Mouse (Mus musculus) ovary, postnatal 36 days (tissue): ENCODE results near the gene Dpm3.

Experiments used
- DNase-seq: peaks from one replicate; pipeline ENCODE4 v3.0.0; 2022; ENCODE audit warnings: low spot score, mixed read lengths

Gene Dpm3

DNA sequence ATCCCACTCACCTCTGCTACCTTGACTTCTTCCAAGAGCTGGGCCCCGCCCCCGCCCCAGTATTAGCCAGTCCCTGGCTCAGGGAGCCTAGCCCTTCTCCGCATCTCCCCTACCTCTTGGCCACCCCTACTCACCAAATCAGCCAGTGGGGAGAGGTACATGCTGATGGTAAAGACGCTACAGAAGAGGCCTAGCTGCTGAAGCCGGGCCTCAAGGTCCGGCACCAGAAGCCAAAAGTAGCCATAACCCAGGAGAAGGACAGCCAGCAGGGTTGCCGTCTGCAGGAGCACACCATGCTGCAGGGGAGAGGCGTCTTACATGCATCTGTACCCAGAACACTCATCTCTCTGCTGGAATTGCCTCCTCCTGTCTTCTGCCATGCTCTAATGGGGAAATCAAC is 9.8 kb downstream of the Dpm3 start:
- DNase-seq: no peak

DNA sequence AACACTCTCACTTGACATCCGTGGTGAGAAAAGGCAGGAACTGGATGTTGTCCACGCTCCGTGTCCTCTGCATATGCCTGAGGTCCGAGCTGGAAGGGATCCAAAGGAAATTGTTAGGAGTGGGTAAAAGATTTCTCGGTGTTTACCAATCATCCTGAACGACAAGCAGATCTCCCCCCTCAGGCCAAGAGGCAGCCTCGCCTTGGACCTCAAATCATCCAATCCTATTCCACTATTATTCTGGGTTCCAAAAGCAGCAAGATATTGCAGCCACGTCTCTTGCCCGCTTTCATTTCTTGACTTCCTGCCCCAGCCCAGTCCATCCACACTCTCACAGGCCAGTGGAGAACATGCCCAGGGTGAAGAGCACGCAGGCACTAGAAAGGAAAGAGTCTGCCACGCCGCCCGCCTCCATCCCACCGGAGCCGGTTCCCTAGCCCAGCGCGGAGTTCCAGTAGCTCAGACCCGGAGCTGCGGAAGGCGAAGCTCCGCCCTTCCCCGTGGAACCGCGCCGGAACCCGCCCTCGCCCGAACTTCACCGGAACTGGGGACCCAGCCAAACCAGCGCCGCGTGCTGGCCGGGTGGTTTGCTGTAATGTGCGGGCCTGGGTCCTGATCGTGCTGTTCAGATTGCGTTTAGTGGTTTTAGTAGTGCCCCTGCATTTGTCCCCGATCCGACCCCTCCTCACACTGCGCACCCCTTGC is 11.0 kb downstream of the Dpm3 start, which contains the start of gene Slc50a1:
Gene Slc50a1 (minus strand): TSS at position 520 of the 705 bp plus-strand sequence.
- peak; percentile 88 for DNase-seq

DNA sequence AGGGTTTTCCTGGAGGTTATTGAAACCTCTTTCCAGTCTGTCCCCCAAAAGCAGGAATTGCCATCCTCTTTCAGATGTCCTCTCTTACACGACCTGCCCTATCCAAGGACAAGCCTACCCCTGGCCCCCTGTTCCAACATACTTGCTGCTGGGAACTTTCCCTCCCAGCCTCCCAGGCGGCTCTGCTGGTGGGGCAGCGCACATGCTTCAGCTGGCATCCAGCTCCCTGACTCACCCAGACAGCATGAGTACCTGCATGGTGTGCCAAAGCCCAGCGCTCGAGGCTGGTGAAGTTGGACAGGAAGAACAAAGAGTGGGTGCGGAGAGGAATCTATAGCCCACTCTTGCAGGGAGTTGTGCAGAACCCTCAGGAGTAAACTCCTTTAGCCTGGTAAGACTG is 11.7 kb downstream of the Dpm3 start:
- peak; percentile 53 for DNase-seq

DNA sequence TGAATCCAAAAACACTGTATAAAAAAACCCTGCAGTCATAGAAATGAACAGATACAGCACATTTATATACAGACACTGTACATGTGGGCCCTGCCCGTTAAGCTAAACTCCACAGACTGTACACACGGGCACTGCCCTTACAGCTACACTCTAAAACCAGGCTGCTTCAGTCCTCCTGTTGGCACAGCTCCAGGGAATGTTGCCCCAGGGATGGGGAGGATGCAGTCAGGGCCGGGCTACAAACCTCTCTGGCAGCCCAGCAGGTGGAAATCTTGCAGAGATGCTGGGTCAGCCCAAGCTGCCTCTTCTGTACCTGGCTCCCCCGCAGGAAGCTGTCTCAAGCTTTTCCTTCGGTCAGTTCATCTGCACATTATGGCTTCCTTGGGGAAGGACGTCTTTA is 12.6 kb downstream of the Dpm3 start:
- no peak for DNase-seq

DNA sequence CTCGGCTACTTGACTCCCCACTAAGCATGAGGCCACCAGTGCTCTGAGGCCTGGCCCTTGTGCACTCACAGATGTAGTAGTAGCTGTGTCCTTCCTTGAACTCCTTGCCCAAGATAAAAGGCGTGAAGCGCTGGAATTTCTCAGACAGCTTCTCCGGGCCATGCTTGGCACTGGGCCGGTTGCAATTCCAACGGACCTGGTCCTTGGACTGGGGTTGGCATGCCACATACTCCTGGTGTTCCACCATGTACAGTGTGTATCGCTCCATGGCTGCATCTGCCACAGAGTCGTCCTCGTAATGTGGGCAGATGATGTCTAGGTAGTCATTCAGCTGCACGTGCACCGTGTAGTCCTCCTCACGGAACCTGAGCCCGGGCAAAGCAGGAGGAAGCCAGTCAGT is 16.9 kb downstream of the Dpm3 start:
- DNase-seq: peak; percentile 37

DNA sequence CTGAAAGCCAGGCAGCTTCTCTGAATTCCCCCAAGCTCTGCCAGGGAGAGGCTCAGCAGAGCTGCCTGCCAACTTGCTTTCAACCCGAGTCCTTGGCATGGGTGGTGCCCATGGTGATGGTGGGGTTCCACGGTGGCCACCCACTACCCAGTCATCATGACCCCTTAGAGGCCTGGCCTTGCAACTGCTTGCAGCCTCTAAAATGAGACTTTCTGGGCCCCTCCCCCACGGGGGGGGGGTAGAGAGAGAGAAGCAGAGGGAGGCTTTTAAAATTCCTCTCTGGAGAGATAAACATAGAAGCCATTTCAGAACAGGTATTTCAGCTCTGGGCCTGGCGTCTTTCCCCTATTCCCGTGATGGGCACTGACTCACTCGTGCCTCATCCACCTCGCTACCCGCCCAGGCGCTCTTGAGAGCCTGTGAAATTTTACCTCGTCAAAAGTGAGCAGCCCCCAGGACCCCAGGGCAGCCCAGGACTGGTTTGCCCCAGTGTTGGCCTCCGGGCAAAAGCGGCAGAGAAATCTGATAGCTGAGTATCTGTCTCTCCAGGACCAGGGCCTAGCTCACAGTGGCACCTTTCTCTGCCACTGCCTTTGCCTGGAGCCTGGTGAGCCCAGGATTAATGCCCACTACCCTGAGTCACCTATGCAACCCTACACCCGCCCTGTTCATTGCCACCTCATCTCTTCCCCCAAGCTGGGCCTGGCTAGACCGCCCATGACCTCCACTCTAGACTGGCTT is 18.3 kb downstream of the Dpm3 start:
- peak; percentile 27 for DNase-seq

DNA sequence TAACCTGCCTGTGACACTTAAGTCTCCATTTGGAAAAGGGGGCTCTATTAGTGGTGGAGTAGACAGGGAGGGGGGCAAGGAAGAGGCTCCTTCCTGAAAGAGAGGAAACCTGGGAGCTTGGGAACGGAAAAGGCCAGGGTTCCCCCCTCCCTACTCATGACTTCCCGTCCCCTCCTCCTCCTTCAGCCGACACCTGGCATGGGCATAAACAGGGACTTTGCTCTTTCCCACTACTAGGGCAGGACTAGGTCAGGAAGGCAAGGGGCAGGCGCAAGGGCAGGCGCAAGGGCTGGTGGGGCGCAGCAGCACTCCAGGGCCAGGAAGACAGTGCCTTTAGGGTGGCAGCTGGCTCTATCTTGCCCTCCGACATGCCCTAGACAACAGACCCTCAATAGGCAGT is 18.9 kb downstream of the Dpm3 start:
- peak; percentile 24 for DNase-seq

DNA sequence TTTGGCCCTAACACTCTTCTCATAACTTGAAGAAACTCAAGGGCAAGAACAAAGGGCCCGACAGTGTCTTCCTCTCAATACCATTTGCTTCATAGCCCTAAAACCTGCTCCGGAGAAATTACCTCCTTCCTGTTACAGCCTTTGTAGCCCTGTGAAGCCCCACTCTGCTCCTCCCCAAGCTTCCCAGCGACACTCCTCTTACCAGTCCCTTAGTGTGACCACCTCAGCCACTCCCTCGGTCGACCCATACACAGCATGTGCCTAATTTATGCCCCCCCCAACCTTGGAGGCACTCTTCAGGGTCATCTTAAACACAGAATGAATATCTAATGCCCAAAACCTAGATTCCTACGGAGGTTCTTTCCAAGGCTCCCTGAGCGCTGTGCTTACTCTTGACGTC is 19.5 kb downstream of the Dpm3 start:
- no peak for DNase-seq

DNA sequence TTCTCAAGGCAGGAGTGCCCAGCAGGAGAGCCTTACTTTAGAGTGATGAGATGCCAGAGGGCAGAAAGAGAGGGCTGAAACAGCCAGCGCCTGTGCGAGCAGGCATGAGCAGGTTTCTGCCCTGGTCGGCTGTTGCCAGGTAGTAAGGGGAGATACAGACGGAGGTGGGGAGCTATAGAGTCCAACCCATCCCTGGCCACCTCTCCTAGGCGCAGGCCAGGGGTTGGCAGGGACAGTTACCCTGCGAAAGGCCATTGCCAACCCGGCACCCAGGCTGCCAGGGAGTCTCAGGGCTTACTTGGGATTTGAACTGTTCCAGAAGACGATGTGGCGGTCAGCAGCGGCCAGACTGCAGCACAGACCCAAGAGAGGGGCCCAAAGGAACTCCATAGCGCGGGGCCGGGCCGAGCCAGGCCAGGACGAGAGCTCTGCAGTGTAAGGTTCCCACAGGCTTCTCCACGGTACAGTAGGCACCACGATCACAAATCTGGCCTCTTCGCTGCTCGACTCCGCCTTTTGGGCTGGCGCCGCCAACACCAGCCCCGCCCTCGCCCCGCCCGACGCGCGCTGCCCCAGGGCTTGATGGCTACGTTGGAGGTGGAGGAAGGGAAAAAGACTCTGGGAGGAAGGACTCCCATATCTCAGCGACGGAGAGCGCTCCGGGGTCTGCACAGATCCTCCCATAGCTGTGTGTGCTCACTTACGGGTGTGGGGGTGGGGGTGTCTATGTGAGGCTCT is 20.2 kb downstream of the Dpm3 start:
- DNase-seq: peak; percentile 84

DNA sequence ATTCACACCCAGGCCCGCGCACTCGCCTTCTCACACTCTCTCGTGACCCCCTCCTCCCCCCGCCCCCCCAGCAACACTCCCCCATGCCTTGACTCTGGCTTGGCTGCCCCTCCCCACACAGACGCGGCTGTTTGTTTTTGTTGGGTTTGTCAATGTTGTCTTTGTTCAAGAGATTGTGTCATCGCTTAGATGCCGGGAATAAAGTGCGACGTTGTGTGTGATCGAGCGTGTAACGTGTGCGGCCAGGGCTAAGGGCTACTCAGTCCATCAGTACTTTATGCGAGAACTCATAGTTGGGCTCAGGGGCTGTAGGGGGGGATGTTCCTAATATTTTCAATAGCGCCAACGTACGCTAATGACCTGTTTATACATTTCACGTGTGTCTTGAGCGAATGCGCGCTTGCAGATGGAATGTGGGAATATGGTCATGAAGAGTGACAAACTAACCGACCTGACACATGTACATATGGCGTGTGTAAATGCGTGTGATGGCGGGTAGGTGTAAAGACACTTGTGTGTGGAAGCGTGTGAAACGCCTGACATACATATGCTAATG is 21.0 kb downstream of the Dpm3 start:
- DNase-seq: no peak

DNA sequence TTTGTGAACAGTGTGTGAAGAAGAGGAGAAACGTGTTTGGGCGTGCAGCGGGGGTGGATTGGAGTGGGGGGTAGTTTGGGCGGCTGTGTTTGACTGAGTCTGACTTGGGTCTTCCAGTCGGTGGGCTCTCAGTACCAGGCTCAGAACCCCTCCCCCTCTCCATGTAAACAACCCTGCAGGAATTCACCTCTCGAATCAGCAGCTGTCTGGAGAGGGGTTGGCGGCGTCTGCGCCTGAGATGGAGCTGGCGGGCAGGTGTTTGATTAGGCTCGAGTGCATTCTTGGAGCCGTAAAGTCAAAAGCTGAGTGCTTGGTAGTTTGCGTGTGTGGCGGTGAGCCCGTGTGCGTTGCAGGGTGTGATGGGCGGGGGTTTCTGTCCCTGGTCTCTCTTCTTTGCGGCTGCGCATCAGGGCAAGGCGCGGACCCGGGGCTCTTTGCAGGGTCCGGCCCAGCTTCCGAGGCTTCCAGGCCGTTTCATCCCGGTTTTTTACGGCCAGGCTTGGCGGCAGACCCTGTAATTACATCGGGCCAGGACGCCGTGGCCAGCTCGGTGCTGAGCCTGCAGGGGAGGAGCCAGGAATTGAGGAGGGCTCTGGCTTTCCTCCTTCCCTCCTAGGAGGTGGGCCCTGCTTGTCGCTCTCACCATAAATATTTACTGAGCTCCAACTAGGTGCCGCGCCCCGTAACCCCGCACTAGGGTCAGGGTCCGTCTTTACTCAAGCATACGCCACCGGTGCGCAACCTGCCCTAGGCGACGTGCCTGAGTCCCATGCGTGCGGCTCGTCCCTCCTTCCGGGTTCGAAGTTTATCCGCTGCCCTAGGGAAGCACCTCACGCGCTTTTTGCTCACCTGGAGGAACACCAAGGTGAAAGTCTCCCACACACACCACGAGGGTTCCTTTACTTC is 21.7 kb downstream of the Dpm3 start, which contains the start of gene Efna1:
Gene Efna1 (minus strand): TSS at position 537 of the 906 bp plus-strand sequence.
- peak; percentile 59 for DNase-seq

DNA sequence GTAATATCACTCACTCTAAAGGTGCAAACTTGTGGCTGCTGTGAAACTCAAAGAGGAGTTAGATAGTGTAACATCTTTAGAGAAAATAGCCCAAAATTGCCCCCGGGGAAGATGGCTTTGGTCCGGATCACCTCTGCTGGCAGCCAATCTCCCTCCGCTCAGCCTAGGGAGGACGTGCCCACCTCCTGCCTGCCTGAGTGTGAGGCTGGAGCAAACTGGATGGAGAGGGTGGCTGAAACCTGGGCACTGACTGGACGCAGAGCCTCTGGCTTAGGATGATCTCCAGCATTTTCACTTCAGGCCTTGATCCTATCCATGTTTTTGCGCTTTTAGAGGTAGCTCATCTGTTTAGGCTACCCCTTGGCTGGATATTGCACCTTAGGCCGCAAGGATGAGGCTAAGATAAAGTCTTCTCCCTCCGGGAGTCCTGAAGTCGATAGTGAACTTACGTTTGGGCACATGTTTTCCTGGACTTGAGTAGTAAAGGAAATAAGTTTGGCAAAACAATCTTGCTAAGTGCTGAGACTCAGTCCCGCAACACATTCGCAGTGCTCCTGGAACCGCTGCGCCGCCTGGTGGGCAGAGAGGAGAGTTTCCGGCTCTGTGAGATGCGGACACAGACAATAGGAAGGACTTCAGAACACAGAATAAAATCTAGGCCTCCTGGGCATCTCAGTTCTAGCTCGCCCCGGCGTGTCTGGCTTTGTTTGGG is 22.6 kb downstream of the Dpm3 start:
- DNase-seq: peak; percentile 82

DNA sequence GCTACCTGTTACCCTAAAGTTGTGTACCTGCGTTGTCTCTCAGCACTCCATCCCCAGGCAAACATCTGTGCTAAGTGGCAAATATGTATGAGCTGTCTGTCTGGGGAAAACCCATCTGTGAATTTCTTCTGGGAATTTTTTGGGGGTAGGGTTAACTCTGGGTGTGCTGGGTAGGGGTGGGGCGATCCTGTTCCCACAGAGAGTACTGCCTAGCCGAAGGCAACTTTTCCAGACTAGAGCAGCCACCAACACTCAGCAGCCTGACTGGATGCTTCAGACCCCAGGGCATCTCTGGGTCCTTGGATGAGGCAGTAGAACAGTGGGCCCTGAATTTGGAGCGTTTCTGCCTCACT is 23.1 kb downstream of the Dpm3 start:
- DNase-seq: no peak

DNA sequence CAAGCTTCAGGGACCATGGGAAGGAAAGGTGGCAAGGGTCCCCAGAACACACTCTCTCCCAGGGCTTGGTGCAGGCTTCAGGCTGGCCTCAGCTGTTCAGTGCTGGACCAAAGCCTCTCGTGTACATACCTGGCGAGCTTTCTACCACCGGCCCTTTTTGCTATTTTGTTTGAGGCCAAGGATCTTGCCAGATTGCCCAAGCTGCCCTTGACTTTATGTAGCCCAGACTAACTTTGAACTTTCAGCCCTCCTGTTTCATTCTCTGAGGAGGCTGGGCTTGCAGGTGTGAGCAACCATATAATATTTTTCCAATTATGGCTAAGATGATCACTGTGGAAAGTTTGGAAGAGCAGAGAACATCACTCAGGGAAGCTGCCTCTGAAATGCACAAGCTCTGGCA is 25.1 kb downstream of the Dpm3 start:
- DNase-seq: no peak

DNA sequence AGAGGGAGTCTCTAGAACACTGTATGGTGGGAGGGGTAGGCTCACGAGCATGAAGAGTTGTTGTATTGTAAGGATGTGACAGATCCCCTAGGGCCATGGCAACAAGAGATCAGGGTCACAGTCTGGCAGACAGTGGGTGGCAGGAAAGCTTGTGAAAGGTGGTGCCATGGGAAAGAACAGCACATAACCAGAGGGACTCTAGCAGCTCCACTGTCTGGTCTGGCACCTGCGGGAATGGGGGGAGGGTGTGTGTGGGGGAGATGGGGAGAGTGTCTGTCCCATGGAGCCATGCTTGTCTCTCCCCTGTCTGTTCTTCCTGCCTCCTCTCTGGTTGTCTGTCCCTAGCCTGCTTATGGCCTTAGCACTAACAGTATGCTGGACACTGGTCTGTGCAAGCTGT is 26.4 kb downstream of the Dpm3 start:
- no peak for DNase-seq

DNA sequence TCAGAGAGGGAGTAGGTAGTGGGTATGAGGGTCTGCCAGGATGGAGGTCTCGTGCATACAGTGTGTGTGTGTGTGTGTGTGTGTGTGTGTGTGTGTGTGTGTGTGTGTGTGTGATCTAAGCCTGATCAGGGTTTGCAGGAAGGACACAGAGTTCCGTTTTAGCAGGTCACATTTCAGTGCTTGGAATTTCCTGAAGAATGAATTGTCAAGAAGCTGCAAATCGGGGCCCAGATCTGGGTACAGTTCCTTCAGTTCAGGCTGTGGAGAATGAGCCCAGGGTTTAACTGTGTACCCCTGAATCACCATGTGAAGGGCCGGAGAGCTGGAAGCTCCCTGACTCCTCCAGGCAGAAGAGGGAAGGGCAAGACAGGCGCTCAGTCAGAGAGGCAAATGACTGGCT is 28.1 kb downstream of the Dpm3 start:
- no peak for DNase-seq

DNA sequence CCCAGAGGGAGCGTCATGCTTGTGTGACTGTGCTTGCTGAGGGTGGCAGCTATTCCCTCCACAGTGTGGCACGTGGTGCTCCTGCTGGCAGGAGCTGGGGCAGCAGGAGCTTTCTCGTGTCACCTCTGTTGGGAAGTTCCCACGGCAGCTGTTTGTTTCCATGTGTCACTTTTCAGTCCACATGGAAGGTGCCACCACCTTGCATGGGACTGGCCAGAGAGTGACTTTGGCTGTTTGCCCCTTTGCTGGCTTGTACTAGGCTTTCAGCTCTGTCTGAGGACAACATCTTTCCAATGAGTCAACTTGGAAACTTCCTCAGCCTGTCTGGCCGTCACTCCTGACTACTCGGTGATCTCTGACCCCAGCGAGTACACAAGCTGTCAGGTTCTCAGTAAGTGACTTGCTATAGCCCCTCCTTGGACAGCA is 29.4 kb downstream of the Dpm3 start:
- DNase-seq: no peak

DNA sequence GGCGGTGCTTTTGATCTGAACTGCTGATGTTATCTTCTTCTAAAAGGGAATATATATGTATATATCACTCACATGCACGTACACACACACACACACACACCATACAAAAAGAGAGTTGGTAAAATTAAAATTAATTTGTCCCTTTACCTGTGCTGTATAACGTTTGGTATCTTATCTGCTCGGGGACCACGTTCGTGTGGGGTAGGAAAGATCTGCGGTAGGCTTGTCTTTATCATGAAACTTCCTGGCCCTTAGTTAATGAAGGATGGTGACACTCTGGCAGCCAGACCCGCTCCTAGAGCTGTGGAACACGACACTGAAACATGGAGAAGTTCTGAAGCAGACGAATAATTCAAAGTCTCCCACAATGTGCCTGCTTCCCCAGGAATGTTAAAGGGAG is 32.7 kb downstream of the Dpm3 start:
- no peak for DNase-seq

DNA sequence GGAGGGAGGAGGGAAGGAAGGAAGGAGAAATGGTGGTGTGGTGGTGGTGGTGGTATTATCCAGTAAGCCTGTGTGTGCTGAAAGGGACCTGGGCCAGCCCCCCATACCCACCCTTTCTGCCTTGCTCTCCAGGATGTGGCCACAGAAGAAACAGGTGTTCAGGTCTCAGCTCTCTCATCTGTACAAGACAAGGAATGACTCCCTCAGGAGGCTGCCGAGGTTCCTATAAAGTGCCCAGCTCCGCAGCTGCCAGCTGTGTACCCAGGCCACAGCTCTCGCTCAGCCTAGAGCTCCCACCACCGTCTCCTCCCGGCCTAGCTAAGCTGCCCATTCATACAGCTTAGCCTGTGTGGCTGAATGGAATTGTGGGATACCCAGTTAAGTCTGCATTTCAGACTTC is 33.1 kb downstream of the Dpm3 start:
- no peak for DNase-seq

DNA sequence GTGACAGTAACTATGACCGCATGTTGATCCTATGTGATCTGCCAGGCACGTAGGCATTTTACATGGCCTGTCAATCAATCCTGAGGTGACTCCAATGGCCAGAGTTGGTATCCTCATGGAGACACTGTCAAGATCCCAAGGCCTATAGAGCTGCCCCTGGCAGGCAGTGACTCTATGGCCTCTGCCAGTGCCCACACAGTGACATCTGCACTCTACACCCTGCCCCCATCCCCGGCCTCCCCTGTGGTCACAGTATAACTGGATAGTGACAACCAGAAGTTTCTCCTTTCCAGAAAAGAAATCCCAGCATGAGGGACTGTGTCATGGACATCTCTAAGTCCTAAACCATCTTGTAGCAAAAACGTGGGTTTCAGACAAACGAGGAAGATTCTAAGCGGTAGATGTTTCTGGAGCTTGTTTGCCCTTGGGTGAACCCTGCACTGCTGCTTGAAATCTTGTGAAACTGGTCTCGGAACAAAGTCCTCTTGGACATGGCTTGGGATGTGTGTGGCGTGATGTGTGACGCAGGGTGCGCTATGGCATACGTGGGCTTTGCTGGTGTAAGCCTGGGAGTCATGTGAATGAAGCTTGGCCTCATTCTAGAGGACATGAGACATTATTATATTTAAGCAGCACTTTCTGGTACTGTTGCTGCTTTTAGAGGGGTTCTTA is 34.2 kb downstream of the Dpm3 start:
- DNase-seq: no peak
